Mouse (Mus musculus): ENCODE results near the gene Slit3. TPM values are rescaled to one million over a fixed set of nuclear protein-coding genes. Genes with fewer than 3 reads are reported as not detected.

Slit3 gene
- polyA plus RNA-seq, 1 experiment from 2014 or later, result 2.3 TPM

- no peaks in the 10 kb centered on the region for H3K9me3 ChIP-seq (replicated peaks; ENCODE audit: control insufficient read depth, low read length)
- no peak overlapping the region for H3K27ac ChIP-seq (ENCODE audit: low read depth, low read length)
- H3K36me3 ChIP-seq (ENCODE audit: control insufficient read depth, insufficient read depth, low read length), result no peaks in the 10 kb centered on the region
- 31% methylated on average over 5 of the region's 5 CpGs for WGBS
- peaks cover 13% of the 10 kb centered on the region for H3K4me1 ChIP-seq (ENCODE audit: control insufficient read depth, insufficient read depth, low read length)
- H3K9ac ChIP-seq (ENCODE audit: low read length), result no peak overlapping the region
- H3K27me3 ChIP-seq (replicated peaks; ENCODE audit: control insufficient read depth, insufficient read depth, low read length), result no peaks in the 10 kb centered on the region
- H3K4me2 ChIP-seq (ENCODE audit: low read length), result no peak overlapping the region
- no peak overlapping the region for H3K4me3 ChIP-seq (ENCODE audit: low read depth, low read length)
- DNase-seq (ENCODE audit: low spot score) (no peak), ATAC-seq (no peak)
These were observed 184.1 kb downstream of the Slit3 start for GRCm38 (mm10) chr11:35305111-35305510.

- no peak for DNase-seq (ENCODE audit: low spot score)
- no peaks in the 10 kb centered on the region for H3K27me3 ChIP-seq (replicated peaks; ENCODE audit: control insufficient read depth, insufficient read depth, low read length)
- no peak overlapping the region for H3K27ac ChIP-seq (ENCODE audit: low read depth, low read length)
These were observed 184.9 kb downstream of the Slit3 start for GRCm38 (mm10) chr11:35305910-35306309.

GRCm38 (mm10) chr11:35306922-35307321, 185.9 kb downstream of the Slit3 start:
- 34% methylated on average over 5 of the region's 5 CpGs for WGBS
- peak; percentile 65 for ATAC-seq

More at GRCm38 (mm10) chr11:35305910-35306309, 184.9 kb downstream of the Slit3 start:
- H3K9me3 ChIP-seq (replicated peaks; ENCODE audit: control insufficient read depth, low read length), result no peaks in the 10 kb centered on the region
- no peak overlapping the region for H3K9ac ChIP-seq (ENCODE audit: low read length)
- no peak overlapping the region for H3K4me3 ChIP-seq (ENCODE audit: low read depth, low read length)
- WGBS, result 76% methylated on average over 3 of the region's 3 CpGs
- no peaks in the 10 kb centered on the region for H3K36me3 ChIP-seq (ENCODE audit: control insufficient read depth, insufficient read depth, low read length)
- H3K4me2 ChIP-seq (ENCODE audit: low read length), result no peak overlapping the region
- ATAC-seq, result no peak
- peaks cover 12% of the 10 kb centered on the region for H3K4me1 ChIP-seq (ENCODE audit: control insufficient read depth, insufficient read depth, low read length)

GRCm38 (mm10) chr11:35307992-35308391, 187.0 kb downstream of the Slit3 start:
- ATAC-seq, result no peak
- 87% methylated on average over 4 of the region's 4 CpGs for WGBS
- H3K27ac ChIP-seq (ENCODE audit: low read depth, low read length), result no peak overlapping the region
- H3K27me3 ChIP-seq (replicated peaks; ENCODE audit: control insufficient read depth, insufficient read depth, low read length), result no peaks in the 10 kb centered on the region
- H3K4me3 ChIP-seq (ENCODE audit: low read depth, low read length), result no peak overlapping the region
- DNase-seq (ENCODE audit: low spot score), result no peak
- H3K36me3 ChIP-seq (ENCODE audit: control insufficient read depth, insufficient read depth, low read length), result no peaks in the 10 kb centered on the region
- H3K4me1 ChIP-seq (ENCODE audit: control insufficient read depth, insufficient read depth, low read length), result peaks cover 12% of the 10 kb centered on the region
- no peak overlapping the region for H3K9ac ChIP-seq (ENCODE audit: low read length)
- H3K4me2 ChIP-seq (ENCODE audit: low read length), result no peak overlapping the region
- H3K9me3 ChIP-seq (replicated peaks; ENCODE audit: control insufficient read depth, low read length), result no peaks in the 10 kb centered on the region

More at GRCm38 (mm10) chr11:35306922-35307321, 185.9 kb downstream of the Slit3 start:
- Histone ChIP-seq H3K4me1 (ENCODE audit: control insufficient read depth, insufficient read depth, low read length) (peaks cover 12% of the 10 kb centered on the region), H3K9ac (ENCODE audit: low read length) (no peak overlapping the region), H3K36me3 (ENCODE audit: control insufficient read depth, insufficient read depth, low read length) (no peaks in the 10 kb centered on the region), H3K9me3 (replicated peaks; ENCODE audit: control insufficient read depth, low read length) (no peaks in the 10 kb centered on the region), H3K27ac (ENCODE audit: low read depth, low read length) (no peak overlapping the region), H3K4me2 (ENCODE audit: low read length) (no peak overlapping the region), H3K27me3 (replicated peaks; ENCODE audit: control insufficient read depth, insufficient read depth, low read length) (no peaks in the 10 kb centered on the region), H3K4me3 (ENCODE audit: low read depth, low read length) (no peak overlapping the region)
- peak; percentile 68 for DNase-seq (ENCODE audit: low spot score)

- H3K9ac ChIP-seq (ENCODE audit: low read length), result no peak overlapping the region
- no peak for ATAC-seq
- no peaks in the 10 kb centered on the region for H3K9me3 ChIP-seq (replicated peaks; ENCODE audit: control insufficient read depth, low read length)
- H3K4me3 ChIP-seq (ENCODE audit: low read depth, low read length), result no peak overlapping the region
- H3K4me2 ChIP-seq (ENCODE audit: low read length), result no peak overlapping the region
- no peaks in the 10 kb centered on the region; the same call in 1 of the 2 replicates for H3K4me1 ChIP-seq (ENCODE audit: control insufficient read depth, insufficient read depth, low read length)
- no peak overlapping the region for H3K27ac ChIP-seq (ENCODE audit: low read depth, low read length)
- H3K27me3 ChIP-seq (replicated peaks; ENCODE audit: control insufficient read depth, insufficient read depth, low read length), result no peaks in the 10 kb centered on the region
- WGBS, result 81% methylated on average over 5 of the region's 5 CpGs
- no peak for DNase-seq (ENCODE audit: low spot score)
- no peaks in the 10 kb centered on the region for H3K36me3 ChIP-seq (ENCODE audit: control insufficient read depth, insufficient read depth, low read length)
These were observed 194.5 kb downstream of the Slit3 start for GRCm38 (mm10) chr11:35315449-35316028.

- ATAC-seq, result no peak
- Histone ChIP-seq H3K4me2 (ENCODE audit: low read length) (no peak overlapping the region), H3K9ac (ENCODE audit: low read length) (no peak overlapping the region), H3K4me1 (ENCODE audit: control insufficient read depth, insufficient read depth, low read length) (no peaks in the 10 kb centered on the region; the same call in 1 of the 2 replicates), H3K4me3 (ENCODE audit: low read depth, low read length) (no peak overlapping the region), H3K27me3 (replicated peaks; ENCODE audit: control insufficient read depth, insufficient read depth, low read length) (0 out of 2 replicates have a peak, but pooled peaks cover 3% of the 10 kb centered on the region), H3K27ac (ENCODE audit: low read depth, low read length) (no peak overlapping the region), H3K36me3 (ENCODE audit: control insufficient read depth, insufficient read depth, low read length) (no peaks in the 10 kb centered on the region), H3K9me3 (replicated peaks; ENCODE audit: control insufficient read depth, low read length) (no peaks in the 10 kb centered on the region)
- WGBS, result 81% methylated on average over 5 of the region's 5 CpGs
- DNase-seq (ENCODE audit: low spot score), result no peak
These were observed 196.2 kb downstream of the Slit3 start for GRCm38 (mm10) chr11:35317221-35317620.

- DNase-seq (ENCODE audit: low spot score), result peak; percentile 66
- ATAC-seq, result peak; percentile 90
- Histone ChIP-seq H3K27me3 (replicated peaks; ENCODE audit: control insufficient read depth, insufficient read depth, low read length) (0 out of 2 replicates have a peak, but pooled peaks cover 3% of the 10 kb centered on the region), H3K9ac (ENCODE audit: low read length) (no peak overlapping the region), H3K4me3 (ENCODE audit: low read depth, low read length) (no peak overlapping the region), H3K9me3 (replicated peaks; ENCODE audit: control insufficient read depth, low read length) (no peaks in the 10 kb centered on the region), H3K4me1 (ENCODE audit: control insufficient read depth, insufficient read depth, low read length) (no peaks in the 10 kb centered on the region; the same call in 1 of the 2 replicates), H3K4me2 (ENCODE audit: low read length) (no peak overlapping the region), H3K27ac (ENCODE audit: low read depth, low read length) (peak overlapping the region; percentile 36; the same call in 1 of the 2 replicates), H3K36me3 (ENCODE audit: control insufficient read depth, insufficient read depth, low read length) (no peaks in the 10 kb centered on the region)
- WGBS, result 17% methylated on average over 7 of the region's 7 CpGs
These were observed 196.9 kb downstream of the Slit3 start for GRCm38 (mm10) chr11:35317775-35318432.

GRCm38 (mm10) chr11:35318433-35319020, 197.5 kb downstream of the Slit3 start:
- no peaks in the 10 kb centered on the region for H3K36me3 ChIP-seq (ENCODE audit: control insufficient read depth, insufficient read depth, low read length)
- ATAC-seq (peak; percentile 60; the same call in 1 of the 2 replicates), DNase-seq (ENCODE audit: low spot score) (no peak)
- H3K27ac ChIP-seq (ENCODE audit: low read depth, low read length), result peak overlapping the region; percentile 36; the same call in 1 of the 2 replicates
- 0 out of 2 replicates have a peak, but pooled peaks cover 3% of the 10 kb centered on the region for H3K27me3 ChIP-seq (replicated peaks; ENCODE audit: control insufficient read depth, insufficient read depth, low read length)
- no peaks in the 10 kb centered on the region for H3K9me3 ChIP-seq (replicated peaks; ENCODE audit: control insufficient read depth, low read length)
- no peak overlapping the region for H3K9ac ChIP-seq (ENCODE audit: low read length)
- 18% methylated on average over 12 of the region's 12 CpGs for WGBS
- no peak overlapping the region for H3K4me3 ChIP-seq (ENCODE audit: low read depth, low read length)
- no peak overlapping the region for H3K4me2 ChIP-seq (ENCODE audit: low read length)
- no peaks in the 10 kb centered on the region; the same call in 1 of the 2 replicates for H3K4me1 ChIP-seq (ENCODE audit: control insufficient read depth, insufficient read depth, low read length)
